Mouse (Mus musculus): ENCODE results near the gene Spsb3. TPM values are rescaled to one million over a fixed set of nuclear protein-coding genes. Genes with fewer than 3 reads are reported as not detected.

Gene Spsb3
- polyA plus RNA-seq, 1 experiment from 2014 or later: 37.0 TPM

DNA sequence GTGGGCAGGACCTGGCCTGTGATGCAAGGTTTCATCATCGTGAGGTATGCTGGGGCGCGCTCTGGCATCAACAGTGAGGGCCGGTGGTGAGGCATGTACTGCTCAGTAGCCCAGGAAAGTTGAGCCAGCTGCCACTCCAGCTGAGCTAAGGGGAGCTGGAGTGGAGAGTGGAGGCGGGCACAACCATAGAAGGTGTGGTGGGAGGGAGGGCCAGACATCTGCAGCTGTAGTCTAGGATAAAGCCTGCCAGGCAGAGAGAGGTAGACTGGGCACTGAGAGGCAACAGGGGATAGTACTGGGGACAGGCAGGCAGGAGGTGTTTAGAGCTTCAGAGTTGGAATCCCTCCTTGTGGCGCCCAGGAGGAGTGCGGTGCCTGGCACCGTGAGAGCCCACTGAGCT, 26.4 kb upstream of the Spsb3 start:
- Histone ChIP-seq H3K9ac (ENCODE audit: low read length) (no peak overlapping the region), H3K27me3 (replicated peaks; ENCODE audit: control insufficient read depth, insufficient read depth, low read length) (no peaks in the 10 kb centered on the region), H3K27ac (ENCODE audit: low read depth) (no peak overlapping the region), H3K4me3 (ENCODE audit: low read depth, low read length) (no peak overlapping the region), H3K4me1 (replicated peaks; ENCODE audit: control insufficient read depth, insufficient read depth, low read length) (no peaks in the 10 kb centered on the region), H3K4me2 (ENCODE audit: low read length) (no peak overlapping the region), H3K9me3 (ENCODE audit: control insufficient read depth, low read length) (no peaks in the 10 kb centered on the region), H3K36me3 (ENCODE audit: control insufficient read depth, insufficient read depth, low read length) (peaks cover 41% of the 10 kb centered on the region)
- no peak for ATAC-seq (replicated peaks; ENCODE audit: low FRiP score, low TSS enrichment, low read depth)
- no peak for DNase-seq (ENCODE audit: low spot score)
- WGBS: 93% methylated on average over 8 of the region's 8 CpGs

- Histone ChIP-seq H3K4me3 (ENCODE audit: low read depth, low read length) (no peak overlapping the region), H3K27me3 (replicated peaks; ENCODE audit: control insufficient read depth, insufficient read depth, low read length) (no peaks in the 10 kb centered on the region), H3K27ac (ENCODE audit: low read depth) (no peak overlapping the region), H3K36me3 (ENCODE audit: control insufficient read depth, insufficient read depth, low read length) (peaks cover 35% of the 10 kb centered on the region), H3K9ac (ENCODE audit: low read length) (no peak overlapping the region), H3K4me2 (ENCODE audit: low read length) (no peak overlapping the region), H3K9me3 (ENCODE audit: control insufficient read depth, low read length) (no peaks in the 10 kb centered on the region), H3K4me1 (replicated peaks; ENCODE audit: control insufficient read depth, insufficient read depth, low read length) (no peaks in the 10 kb centered on the region)
- 97% methylated on average over 3 of the region's 3 CpGs for WGBS
- no peak for DNase-seq (ENCODE audit: low spot score)
- ATAC-seq (replicated peaks; ENCODE audit: low FRiP score, low TSS enrichment, low read depth): no peak
Measured at GRCm38 (mm10) chr17:24861785-24862184, 24.7 kb upstream of the Spsb3 start.

- Histone ChIP-seq H3K27me3 (replicated peaks; ENCODE audit: control insufficient read depth, insufficient read depth, low read length) (no peaks in the 10 kb centered on the region), H3K9me3 (ENCODE audit: control insufficient read depth, low read length) (no peaks in the 10 kb centered on the region), H3K4me1 (replicated peaks; ENCODE audit: control insufficient read depth, insufficient read depth, low read length) (no peaks in the 10 kb centered on the region), H3K27ac (ENCODE audit: low read depth) (no peak within 1 kb of the TSS), H3K9ac (ENCODE audit: low read length) (no peak within 1 kb of the TSS), H3K4me3 (ENCODE audit: low read depth, low read length) (no peak within 1 kb of the TSS), H3K4me2 (ENCODE audit: low read length) (no peak within 1 kb of the TSS), H3K36me3 (ENCODE audit: control insufficient read depth, insufficient read depth, low read length) (peaks cover 28% of the 10 kb centered on the region)
- DNase-seq (ENCODE audit: low spot score): no peak
- no peak for ATAC-seq (replicated peaks; ENCODE audit: low FRiP score, low TSS enrichment, low read depth)
- 91% methylated on average over 8 of the region's 8 CpGs for WGBS
Measured at GRCm38 (mm10) chr17:24865776-24866175, 20.7 kb upstream of the Spsb3 start, which contains the start of gene Igfals. Gene Igfals (plus strand): TSS chr17:24865997.

- H3K4me1 ChIP-seq (replicated peaks; ENCODE audit: control insufficient read depth, insufficient read depth, low read length): no peaks in the 10 kb centered on the region
- no peak overlapping the region for H3K27ac ChIP-seq (ENCODE audit: low read depth)
- H3K9ac ChIP-seq (ENCODE audit: low read length): no peak overlapping the region
- H3K27me3 ChIP-seq (replicated peaks; ENCODE audit: control insufficient read depth, insufficient read depth, low read length): no peaks in the 10 kb centered on the region
- WGBS: 92% methylated on average over 10 of the region's 10 CpGs
- DNase-seq (ENCODE audit: low spot score): no peak
- no peaks in the 10 kb centered on the region for H3K9me3 ChIP-seq (ENCODE audit: control insufficient read depth, low read length)
- no peak overlapping the region for H3K4me3 ChIP-seq (ENCODE audit: low read depth, low read length)
- ATAC-seq (replicated peaks; ENCODE audit: low FRiP score, low TSS enrichment, low read depth): no peak
- no peak overlapping the region for H3K4me2 ChIP-seq (ENCODE audit: low read length)
- H3K36me3 ChIP-seq (ENCODE audit: control insufficient read depth, insufficient read depth, low read length): peaks cover 8% of the 10 kb centered on the region; the same call in 1 of the 2 replicates
Measured at GRCm38 (mm10) chr17:24867914-24868313, 18.5 kb upstream of the Spsb3 start.

- H3K27ac ChIP-seq (ENCODE audit: low read depth): no peak overlapping the region
- H3K4me3 ChIP-seq (ENCODE audit: low read depth, low read length): no peak overlapping the region
- no peaks in the 10 kb centered on the region for H3K9me3 ChIP-seq (ENCODE audit: control insufficient read depth, low read length)
- ATAC-seq (replicated peaks; ENCODE audit: low FRiP score, low TSS enrichment, low read depth) (no peak), DNase-seq (ENCODE audit: low spot score) (no peak)
- no peaks in the 10 kb centered on the region for H3K27me3 ChIP-seq (replicated peaks; ENCODE audit: control insufficient read depth, insufficient read depth, low read length)
- H3K4me2 ChIP-seq (ENCODE audit: low read length): no peak overlapping the region
- 46% methylated on average over 4 of the region's 4 CpGs for WGBS
- H3K36me3 ChIP-seq (ENCODE audit: control insufficient read depth, insufficient read depth, low read length): no peaks in the 10 kb centered on the region
- H3K9ac ChIP-seq (ENCODE audit: low read length): no peak overlapping the region
- H3K4me1 ChIP-seq (replicated peaks; ENCODE audit: control insufficient read depth, insufficient read depth, low read length): 0 out of 2 replicates have a peak, but pooled peaks cover 5% of the 10 kb centered on the region
Measured at GRCm38 (mm10) chr17:24873695-24874404, 12.6 kb upstream of the Spsb3 start.

- H3K4me3 ChIP-seq (ENCODE audit: low read depth, low read length): no peak overlapping the region
- WGBS: 62% methylated on average over 1 of the region's 1 CpGs
- no peak for ATAC-seq (replicated peaks; ENCODE audit: low FRiP score, low TSS enrichment, low read depth)
Measured at GRCm38 (mm10) chr17:24874405-24874745, 12.1 kb upstream of the Spsb3 start.

GRCm38 (mm10) chr17:24874989-24875388, 11.5 kb upstream of the Spsb3 start:
- H3K27ac ChIP-seq (ENCODE audit: low read depth): no peak overlapping the region
- DNase-seq (ENCODE audit: low spot score) (no peak), ATAC-seq (replicated peaks; ENCODE audit: low FRiP score, low TSS enrichment, low read depth) (no peak)
- no peaks in the 10 kb centered on the region for H3K9me3 ChIP-seq (ENCODE audit: control insufficient read depth, low read length)
- 80% methylated on average over 8 of the region's 8 CpGs for WGBS
- no peaks in the 10 kb centered on the region for H3K27me3 ChIP-seq (replicated peaks; ENCODE audit: control insufficient read depth, insufficient read depth, low read length)
- H3K9ac ChIP-seq (ENCODE audit: low read length): no peak overlapping the region
- H3K4me1 ChIP-seq (replicated peaks; ENCODE audit: control insufficient read depth, insufficient read depth, low read length): 0 out of 2 replicates have a peak, but pooled peaks cover 5% of the 10 kb centered on the region
- H3K4me2 ChIP-seq (ENCODE audit: low read length): no peak overlapping the region
- no peak overlapping the region for H3K4me3 ChIP-seq (ENCODE audit: low read depth, low read length)
- H3K36me3 ChIP-seq (ENCODE audit: control insufficient read depth, insufficient read depth, low read length): no peaks in the 10 kb centered on the region

More at GRCm38 (mm10) chr17:24874405-24874745, 12.1 kb upstream of the Spsb3 start:
- Histone ChIP-seq H3K9me3 (ENCODE audit: control insufficient read depth, low read length) (no peaks in the 10 kb centered on the region), H3K4me2 (ENCODE audit: low read length) (no peak overlapping the region), H3K27ac (ENCODE audit: low read depth) (no peak overlapping the region), H3K9ac (ENCODE audit: low read length) (no peak overlapping the region), H3K36me3 (ENCODE audit: control insufficient read depth, insufficient read depth, low read length) (no peaks in the 10 kb centered on the region), H3K4me1 (replicated peaks; ENCODE audit: control insufficient read depth, insufficient read depth, low read length) (0 out of 2 replicates have a peak, but pooled peaks cover 5% of the 10 kb centered on the region), H3K27me3 (replicated peaks; ENCODE audit: control insufficient read depth, insufficient read depth, low read length) (no peaks in the 10 kb centered on the region)
- DNase-seq (ENCODE audit: low spot score): no peak

DNA sequence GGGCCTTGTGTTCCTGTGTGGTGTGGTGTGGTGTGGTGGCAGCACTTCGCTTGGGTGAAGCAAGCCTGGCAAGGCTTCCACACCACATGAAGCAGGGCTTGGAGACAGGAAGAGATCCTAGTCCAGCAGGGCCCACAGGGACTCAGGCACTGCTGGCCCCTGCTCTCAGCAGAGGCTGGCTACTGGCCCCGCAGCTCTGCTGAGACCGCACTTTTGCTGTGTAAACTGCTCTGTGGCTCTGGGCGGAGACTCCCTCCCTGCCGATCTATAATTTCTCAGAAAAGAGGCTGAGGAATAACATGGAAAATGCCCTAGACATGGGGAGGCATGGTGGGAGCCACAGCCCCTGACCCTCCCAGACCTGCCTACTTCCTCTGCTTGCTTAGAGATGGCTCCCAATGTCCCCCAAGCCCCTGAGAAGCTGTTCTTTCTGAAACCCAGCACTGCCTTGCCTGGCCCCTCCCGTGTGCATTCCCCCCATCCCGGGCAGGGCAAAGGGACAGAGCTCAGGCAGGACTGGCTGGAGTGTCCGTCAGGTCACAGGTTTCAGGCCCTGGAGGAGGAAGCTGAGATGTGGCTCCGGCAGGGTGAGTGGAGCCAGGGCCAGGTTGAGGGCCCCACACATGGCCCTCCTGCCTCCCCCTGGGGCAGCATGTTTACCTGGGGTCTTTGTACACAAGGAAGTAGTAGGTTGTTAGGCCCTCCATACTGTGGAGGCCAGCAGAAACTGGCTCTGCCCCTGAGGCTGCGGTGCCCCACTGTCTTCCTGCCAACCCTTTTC, 8.9 kb upstream of the Spsb3 start:
- H3K4me3 ChIP-seq (ENCODE audit: low read depth, low read length): no peak overlapping the region
- 41% methylated on average over 10 of the region's 10 CpGs for WGBS
- DNase-seq (ENCODE audit: low spot score): no peak
- H3K27me3 ChIP-seq (replicated peaks; ENCODE audit: control insufficient read depth, insufficient read depth, low read length): no peaks in the 10 kb centered on the region
- no peak for ATAC-seq (replicated peaks; ENCODE audit: low FRiP score, low TSS enrichment, low read depth)
- H3K9ac ChIP-seq (ENCODE audit: low read length): 0 out of 2 replicates have a peak overlapping the region, but pooled peaks have one; percentile 22
- no peak overlapping the region for H3K27ac ChIP-seq (ENCODE audit: low read depth)
- no peak overlapping the region for H3K4me2 ChIP-seq (ENCODE audit: low read length)
- 0 out of 2 replicates have a peak, but pooled peaks cover 5% of the 10 kb centered on the region for H3K4me1 ChIP-seq (replicated peaks; ENCODE audit: control insufficient read depth, insufficient read depth, low read length)
- H3K36me3 ChIP-seq (ENCODE audit: control insufficient read depth, insufficient read depth, low read length): peaks cover 5% of the 10 kb centered on the region
- H3K9me3 ChIP-seq (ENCODE audit: control insufficient read depth, low read length): no peaks in the 10 kb centered on the region
